Mouse (Mus musculus): Measurements from ENCODE around the gene Kcnj6.

DNA sequence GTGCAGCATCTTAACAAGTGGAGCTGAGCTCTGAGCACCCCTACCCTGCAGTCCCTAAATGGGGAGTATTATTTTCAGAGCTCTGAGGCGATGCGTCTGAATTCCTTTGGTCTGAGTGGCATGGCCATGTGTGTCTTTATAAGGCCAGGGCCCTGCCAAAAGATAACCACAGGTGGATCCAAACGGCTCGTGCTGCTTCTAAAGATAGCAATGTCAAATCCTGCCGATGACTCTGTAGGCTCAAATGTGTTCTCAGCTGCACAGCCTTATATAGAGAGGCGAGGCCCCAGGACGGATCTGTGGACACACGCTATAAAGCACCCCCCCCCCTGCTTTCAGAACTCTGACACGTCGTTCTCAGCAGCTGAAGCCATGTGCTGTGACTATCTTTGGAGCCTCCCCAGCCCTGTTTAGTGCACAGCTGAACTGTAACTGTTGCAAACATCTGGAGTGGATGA lies 275.9 kb downstream of the Kcnj6 start:
- TF ChIP-seq CTCF (IDR thresholded peaks at IDR 0.05; ENCODE audit: low read depth, low read length) (no peak), POLR2A (IDR thresholded peaks at IDR 0.05; ENCODE audit: borderline replicate concordance, low read depth, low read length) (no peak)
